Mouse (Mus musculus): Measurements from ENCODE around the gene Hdac9. TPM values are rescaled to one million over a fixed set of nuclear protein-coding genes. Genes with fewer than 3 reads are reported as not detected.
A peak's percentile ranks its signal among the peaks of the same experiment; 100 is the strongest.

The Hdac9 gene
- polyA plus RNA-seq, 1 experiment from 2014 or later = 12.7 TPM

GRCm38 (mm10) chr12:34619101-34619500 is 297.8 kb downstream of the Hdac9 start:
- DNase-seq (ENCODE audit: low spot score) (no peak), ATAC-seq (ENCODE audit: low FRiP score) (no peak)
- H3K27me3 ChIP-seq (ENCODE audit: control insufficient read depth, insufficient read depth, low read length) = no peaks in the 10 kb centered on the region
- no peak overlapping the region for H3K9ac ChIP-seq (ENCODE audit: low read depth, low read length)
- no peaks in the 10 kb centered on the region for H3K9me3 ChIP-seq (ENCODE audit: control insufficient read depth, low read length)
- H3K27ac ChIP-seq (ENCODE audit: low read depth, low read length) = no peak overlapping the region
- no peak overlapping the region for H3K4me2 ChIP-seq (replicated peaks; ENCODE audit: low read depth, low read length)
- no peaks in the 10 kb centered on the region for H3K4me1 ChIP-seq (replicated peaks; ENCODE audit: control insufficient read depth, insufficient read depth, low read length)
- H3K36me3 ChIP-seq (ENCODE audit: control insufficient read depth, insufficient read depth, low read length) = no peaks in the 10 kb centered on the region
- WGBS = 88% methylated on average over 5 of the region's 5 CpGs
- H3K4me3 ChIP-seq (ENCODE audit: low read depth, low read length) = no peak overlapping the region

- no peak overlapping the region for H3K4me2 ChIP-seq (replicated peaks; ENCODE audit: low read depth, low read length)
- DNase-seq (ENCODE audit: low spot score) = no peak
- H3K27me3 ChIP-seq (ENCODE audit: control insufficient read depth, insufficient read depth, low read length) = no peaks in the 10 kb centered on the region
- H3K9me3 ChIP-seq (ENCODE audit: control insufficient read depth, low read length) = no peaks in the 10 kb centered on the region
- H3K9ac ChIP-seq (ENCODE audit: low read depth, low read length) = no peak overlapping the region
- 89% methylated on average over 3 of the region's 3 CpGs for WGBS
- ATAC-seq (ENCODE audit: low FRiP score) = no peak
- H3K4me3 ChIP-seq (ENCODE audit: low read depth, low read length) = no peak overlapping the region
- no peak overlapping the region for H3K27ac ChIP-seq (ENCODE audit: low read depth, low read length)
- no peaks in the 10 kb centered on the region for H3K36me3 ChIP-seq (ENCODE audit: control insufficient read depth, insufficient read depth, low read length)
- no peaks in the 10 kb centered on the region for H3K4me1 ChIP-seq (replicated peaks; ENCODE audit: control insufficient read depth, insufficient read depth, low read length)
Observed at GRCm38 (mm10) chr12:34618321-34618720, 298.6 kb downstream of the Hdac9 start.

- no peak for ATAC-seq (ENCODE audit: low FRiP score)
- H3K9me3 ChIP-seq (ENCODE audit: control insufficient read depth, low read length) = no peaks in the 10 kb centered on the region
- no peaks in the 10 kb centered on the region for H3K4me1 ChIP-seq (replicated peaks; ENCODE audit: control insufficient read depth, insufficient read depth, low read length)
- 86% methylated on average over 10 of the region's 10 CpGs for WGBS
- no peak for DNase-seq (ENCODE audit: low spot score)
- H3K27me3 ChIP-seq (ENCODE audit: control insufficient read depth, insufficient read depth, low read length) = no peaks in the 10 kb centered on the region
- H3K27ac ChIP-seq (ENCODE audit: low read depth, low read length) = no peak overlapping the region
- H3K9ac ChIP-seq (ENCODE audit: low read depth, low read length) = no peak overlapping the region
- no peak overlapping the region for H3K4me3 ChIP-seq (ENCODE audit: low read depth, low read length)
- H3K36me3 ChIP-seq (ENCODE audit: control insufficient read depth, insufficient read depth, low read length) = no peaks in the 10 kb centered on the region
- H3K4me2 ChIP-seq (replicated peaks; ENCODE audit: low read depth, low read length) = no peak overlapping the region
Observed at GRCm38 (mm10) chr12:34617836-34618235, 299.1 kb downstream of the Hdac9 start.

GRCm38 (mm10) chr12:34614796-34615195 is 302.1 kb downstream of the Hdac9 start:
- Histone ChIP-seq H3K9ac (ENCODE audit: low read depth, low read length) (no peak overlapping the region), H3K27me3 (ENCODE audit: control insufficient read depth, insufficient read depth, low read length) (no peaks in the 10 kb centered on the region), H3K9me3 (ENCODE audit: control insufficient read depth, low read length) (no peaks in the 10 kb centered on the region), H3K4me2 (replicated peaks; ENCODE audit: low read depth, low read length) (no peak overlapping the region), H3K36me3 (ENCODE audit: control insufficient read depth, insufficient read depth, low read length) (no peaks in the 10 kb centered on the region), H3K27ac (ENCODE audit: low read depth, low read length) (no peak overlapping the region), H3K4me1 (replicated peaks; ENCODE audit: control insufficient read depth, insufficient read depth, low read length) (no peaks in the 10 kb centered on the region), H3K4me3 (ENCODE audit: low read depth, low read length) (no peak overlapping the region)
- no peak for ATAC-seq (ENCODE audit: low FRiP score)
- DNase-seq (ENCODE audit: low spot score) = no peak
- WGBS = 80% methylated on average over 5 of the region's 5 CpGs

- no peak for ATAC-seq (ENCODE audit: low FRiP score)
- no peak overlapping the region for H3K9ac ChIP-seq (ENCODE audit: low read depth, low read length)
- H3K27ac ChIP-seq (ENCODE audit: low read depth, low read length) = no peak overlapping the region
- H3K4me2 ChIP-seq (replicated peaks; ENCODE audit: low read depth, low read length) = no peak overlapping the region
- H3K27me3 ChIP-seq (ENCODE audit: control insufficient read depth, insufficient read depth, low read length) = no peaks in the 10 kb centered on the region
- H3K36me3 ChIP-seq (ENCODE audit: control insufficient read depth, insufficient read depth, low read length) = no peaks in the 10 kb centered on the region
- H3K4me3 ChIP-seq (ENCODE audit: low read depth, low read length) = no peak overlapping the region
- no peak for DNase-seq (ENCODE audit: low spot score)
- 93% methylated on average over 3 of the region's 3 CpGs for WGBS
- no peaks in the 10 kb centered on the region for H3K4me1 ChIP-seq (replicated peaks; ENCODE audit: control insufficient read depth, insufficient read depth, low read length)
- no peaks in the 10 kb centered on the region for H3K9me3 ChIP-seq (ENCODE audit: control insufficient read depth, low read length)
Observed at GRCm38 (mm10) chr12:34612511-34612910, 304.4 kb downstream of the Hdac9 start.

- H3K4me1 ChIP-seq (replicated peaks; ENCODE audit: control insufficient read depth, insufficient read depth, low read length) = no peaks in the 10 kb centered on the region
- no peaks in the 10 kb centered on the region for H3K9me3 ChIP-seq (ENCODE audit: control insufficient read depth, low read length)
- H3K4me2 ChIP-seq (replicated peaks; ENCODE audit: low read depth, low read length) = no peak overlapping the region
- no peak overlapping the region for H3K9ac ChIP-seq (ENCODE audit: low read depth, low read length)
- no peak overlapping the region for H3K4me3 ChIP-seq (ENCODE audit: low read depth, low read length)
- no peaks in the 10 kb centered on the region for H3K27me3 ChIP-seq (ENCODE audit: control insufficient read depth, insufficient read depth, low read length)
- no peak overlapping the region for H3K27ac ChIP-seq (ENCODE audit: low read depth, low read length)
- no peaks in the 10 kb centered on the region for H3K36me3 ChIP-seq (ENCODE audit: control insufficient read depth, insufficient read depth, low read length)
- WGBS = 89% methylated on average over 4 of the region's 4 CpGs
- ATAC-seq (ENCODE audit: low FRiP score) = no peak
- DNase-seq (ENCODE audit: low spot score) = no peak
Observed at GRCm38 (mm10) chr12:34604521-34604920, 312.4 kb downstream of the Hdac9 start.

- H3K9me3 ChIP-seq (ENCODE audit: control insufficient read depth, low read length) = no peaks in the 10 kb centered on the region
Observed at GRCm38 (mm10) chr12:34594167-34594793, 322.6 kb downstream of the Hdac9 start.

GRCm38 (mm10) chr12:34587171-34587570 is 329.7 kb downstream of the Hdac9 start:
- WGBS = 53% methylated on average over 4 of the region's 4 CpGs

More at GRCm38 (mm10) chr12:34594167-34594793, 322.6 kb downstream of the Hdac9 start:
- no peak for DNase-seq (ENCODE audit: low spot score)
- Histone ChIP-seq H3K4me1 (replicated peaks; ENCODE audit: control insufficient read depth, insufficient read depth, low read length) (no peaks in the 10 kb centered on the region), H3K4me2 (replicated peaks; ENCODE audit: low read depth, low read length) (no peak overlapping the region), H3K27ac (ENCODE audit: low read depth, low read length) (no peak overlapping the region), H3K9ac (ENCODE audit: low read depth, low read length) (no peak overlapping the region), H3K4me3 (ENCODE audit: low read depth, low read length) (no peak overlapping the region), H3K27me3 (ENCODE audit: control insufficient read depth, insufficient read depth, low read length) (no peaks in the 10 kb centered on the region), H3K36me3 (ENCODE audit: control insufficient read depth, insufficient read depth, low read length) (no peaks in the 10 kb centered on the region)
- 91% methylated on average over 10 of the region's 10 CpGs for WGBS
- ATAC-seq (ENCODE audit: low FRiP score) = no peak

GRCm38 (mm10) chr12:34582522-34582921 is 334.4 kb downstream of the Hdac9 start:
- Histone ChIP-seq H3K9ac (ENCODE audit: low read depth, low read length) (no peak overlapping the region), H3K4me1 (replicated peaks; ENCODE audit: control insufficient read depth, insufficient read depth, low read length) (no peaks in the 10 kb centered on the region), H3K36me3 (ENCODE audit: control insufficient read depth, insufficient read depth, low read length) (no peaks in the 10 kb centered on the region), H3K4me2 (replicated peaks; ENCODE audit: low read depth, low read length) (no peak overlapping the region), H3K4me3 (ENCODE audit: low read depth, low read length) (no peak overlapping the region), H3K9me3 (ENCODE audit: control insufficient read depth, low read length) (no peaks in the 10 kb centered on the region), H3K27ac (ENCODE audit: low read depth, low read length) (no peak overlapping the region), H3K27me3 (ENCODE audit: control insufficient read depth, insufficient read depth, low read length) (no peaks in the 10 kb centered on the region)
- DNase-seq (ENCODE audit: low spot score) (no peak), ATAC-seq (ENCODE audit: low FRiP score) (no peak)
- 91% methylated on average over 4 of the region's 4 CpGs for WGBS

More at GRCm38 (mm10) chr12:34587171-34587570, 329.7 kb downstream of the Hdac9 start:
- Histone ChIP-seq H3K27me3 (ENCODE audit: control insufficient read depth, insufficient read depth, low read length) (no peaks in the 10 kb centered on the region), H3K4me3 (ENCODE audit: low read depth, low read length) (no peak overlapping the region), H3K36me3 (ENCODE audit: control insufficient read depth, insufficient read depth, low read length) (no peaks in the 10 kb centered on the region), H3K4me1 (replicated peaks; ENCODE audit: control insufficient read depth, insufficient read depth, low read length) (no peaks in the 10 kb centered on the region), H3K9ac (ENCODE audit: low read depth, low read length) (no peak overlapping the region), H3K4me2 (replicated peaks; ENCODE audit: low read depth, low read length) (no peak overlapping the region), H3K9me3 (ENCODE audit: control insufficient read depth, low read length) (no peaks in the 10 kb centered on the region), H3K27ac (ENCODE audit: low read depth, low read length) (no peak overlapping the region)
- ATAC-seq (ENCODE audit: low FRiP score) = no peak
- peak; percentile 2 for DNase-seq (ENCODE audit: low spot score)

All from hindbrain, embryonic 11.5 days (tissue).